Mouse (Mus musculus): ENCODE results near the gene Ift22. TPM values are rescaled to one million over a fixed set of nuclear protein-coding genes. Genes with fewer than 3 reads are reported as not detected.
A peak's percentile ranks its signal among the peaks of the same experiment; 100 is the strongest.

Ift22 gene
- polyA plus RNA-seq, 1 experiment from 2014 or later, result 45.9 TPM

GRCm38 (mm10) chr5:136872417-136872816 is 35.5 kb upstream of the Ift22 start:
- no peaks in the 10 kb centered on the region for H3K27me3 ChIP-seq (ENCODE audit: control insufficient read depth, insufficient read depth, low read length)
- no peak overlapping the region for H3K4me2 ChIP-seq (ENCODE audit: low read length)
- H3K9me3 ChIP-seq (ENCODE audit: control insufficient read depth, low read length), result no peaks in the 10 kb centered on the region
- no peaks in the 10 kb centered on the region for H3K36me3 ChIP-seq (ENCODE audit: control insufficient read depth, insufficient read depth, low read length)
- H3K4me3 ChIP-seq (ENCODE audit: control insufficient read depth in 1 of 2, insufficient read depth in 1 of 2, low read depth in 1 of 2, low read length in 2 of 2), result no peak overlapping the region
- no peaks in the 10 kb centered on the region; a peak in 1 of 4 replicates for H3K4me1 ChIP-seq (ENCODE audit: control insufficient read depth in 2 of 2, insufficient read depth in 2 of 2, low read length in 2 of 2)
- whole genome bisulfite sequencing, result 75% methylated on average over 8 of the region's 8 CpGs
- no peak for ATAC-seq (ENCODE audit: insufficient number of reproducible peaks, insufficient read depth, low FRiP score, low read depth)
- no peak overlapping the region for H3K27ac ChIP-seq (replicated peaks in 1 of 2; ENCODE audit: control insufficient read depth in 1 of 2, insufficient read depth in 1 of 2, low read depth in 2 of 2, low read length in 2 of 2)
- no peak overlapping the region for H3K9ac ChIP-seq (ENCODE audit: low read length)

- H3K4me2 ChIP-seq (ENCODE audit: low read length), result no peak overlapping the region
- H3K4me3 ChIP-seq (ENCODE audit: control insufficient read depth in 1 of 2, insufficient read depth in 1 of 2, low read depth in 1 of 2, low read length in 2 of 2), result no peak overlapping the region
- 49% methylated on average over 10 of the region's 10 CpGs for WGBS
- H3K9me3 ChIP-seq (ENCODE audit: control insufficient read depth, low read length), result no peaks in the 10 kb centered on the region
- H3K9ac ChIP-seq (ENCODE audit: low read length), result no peak overlapping the region
- no peaks in the 10 kb centered on the region; a peak in 1 of 4 replicates for H3K4me1 ChIP-seq (ENCODE audit: control insufficient read depth in 2 of 2, insufficient read depth in 2 of 2, low read length in 2 of 2)
- H3K36me3 ChIP-seq (ENCODE audit: control insufficient read depth, insufficient read depth, low read length), result no peaks in the 10 kb centered on the region
- ATAC-seq (ENCODE audit: insufficient number of reproducible peaks, insufficient read depth, low FRiP score, low read depth), result no peak
- H3K27me3 ChIP-seq (ENCODE audit: control insufficient read depth, insufficient read depth, low read length), result no peaks in the 10 kb centered on the region
- no peak overlapping the region for H3K27ac ChIP-seq (replicated peaks in 1 of 2; ENCODE audit: control insufficient read depth in 1 of 2, insufficient read depth in 1 of 2, low read depth in 2 of 2, low read length in 2 of 2)
Measured at GRCm38 (mm10) chr5:136874271-136874670, 33.7 kb upstream of the Ift22 start.

- H3K9me3 ChIP-seq (ENCODE audit: control insufficient read depth, low read length), result no peaks in the 10 kb centered on the region
- WGBS, result 74% methylated on average over 8 of the region's 8 CpGs
- no peak for ATAC-seq (ENCODE audit: insufficient number of reproducible peaks, insufficient read depth, low FRiP score, low read depth)
- H3K4me3 ChIP-seq (ENCODE audit: control insufficient read depth in 1 of 2, insufficient read depth in 1 of 2, low read depth in 1 of 2, low read length in 2 of 2), result no peak overlapping the region
- no peak overlapping the region for H3K9ac ChIP-seq (ENCODE audit: low read length)
- H3K36me3 ChIP-seq (ENCODE audit: control insufficient read depth, insufficient read depth, low read length), result no peaks in the 10 kb centered on the region
- peaks cover 0 to 8% of the 10 kb centered on the region in 2 experiments; a peak in 2 of 4 replicates for H3K4me1 ChIP-seq (ENCODE audit: control insufficient read depth in 2 of 2, insufficient read depth in 2 of 2, low read length in 2 of 2)
- peaks cover 31% of the 10 kb centered on the region for H3K27me3 ChIP-seq (ENCODE audit: control insufficient read depth, insufficient read depth, low read length)
- H3K4me2 ChIP-seq (ENCODE audit: low read length), result no peak overlapping the region
- no peak overlapping the region for H3K27ac ChIP-seq (replicated peaks in 1 of 2; ENCODE audit: control insufficient read depth in 1 of 2, insufficient read depth in 1 of 2, low read depth in 2 of 2, low read length in 2 of 2)
Measured at GRCm38 (mm10) chr5:136880101-136880500, 27.8 kb upstream of the Ift22 start.

GRCm38 (mm10) chr5:136881380-136882009 is 26.5 kb upstream of the Ift22 start:
- ATAC-seq (ENCODE audit: insufficient number of reproducible peaks, insufficient read depth, low FRiP score, low read depth), result no peak; the same call in 1 of the 2 replicates
- no peaks in the 10 kb centered on the region for H3K36me3 ChIP-seq (ENCODE audit: control insufficient read depth, insufficient read depth, low read length)
- no peaks in the 10 kb centered on the region for H3K9me3 ChIP-seq (ENCODE audit: control insufficient read depth, low read length)
- peak overlapping the region; percentile 82 for H3K4me2 ChIP-seq (ENCODE audit: low read length)
- peak overlapping the region; percentile 73 for H3K9ac ChIP-seq (ENCODE audit: low read length)
- H3K4me1 ChIP-seq (ENCODE audit: control insufficient read depth in 2 of 2, insufficient read depth in 2 of 2, low read length in 2 of 2), result peaks cover 0 to 8% of the 10 kb centered on the region in 2 experiments; a peak in 2 of 4 replicates
- H3K4me3 ChIP-seq (ENCODE audit: control insufficient read depth in 1 of 2, insufficient read depth in 1 of 2, low read depth in 1 of 2, low read length in 2 of 2), result peak overlapping the region; percentile 48 to 53
- WGBS, result 4% methylated on average over 36 of the region's 39 CpGs
- peaks cover 31% of the 10 kb centered on the region for H3K27me3 ChIP-seq (ENCODE audit: control insufficient read depth, insufficient read depth, low read length)
- no peak overlapping the region for H3K27ac ChIP-seq (replicated peaks in 1 of 2; ENCODE audit: control insufficient read depth in 1 of 2, insufficient read depth in 1 of 2, low read depth in 2 of 2, low read length in 2 of 2)

GRCm38 (mm10) chr5:136882055-136882787 is 25.7 kb upstream of the Ift22 start:
- no peak for ATAC-seq (ENCODE audit: insufficient number of reproducible peaks, insufficient read depth, low FRiP score, low read depth)
- no peaks in the 10 kb centered on the region for H3K36me3 ChIP-seq (ENCODE audit: control insufficient read depth, insufficient read depth, low read length)
- peak overlapping the region; percentile 73 for H3K9ac ChIP-seq (ENCODE audit: low read length)
- no peak overlapping the region for H3K27ac ChIP-seq (replicated peaks in 1 of 2; ENCODE audit: control insufficient read depth in 1 of 2, insufficient read depth in 1 of 2, low read depth in 2 of 2, low read length in 2 of 2)
- H3K4me1 ChIP-seq (ENCODE audit: control insufficient read depth in 2 of 2, insufficient read depth in 2 of 2, low read length in 2 of 2), result peaks cover 2 to 12% of the 10 kb centered on the region in 2 experiments; a peak in 3 of 4 replicates
- peak overlapping the region; percentile 48 to 53 for H3K4me3 ChIP-seq (ENCODE audit: control insufficient read depth in 1 of 2, insufficient read depth in 1 of 2, low read depth in 1 of 2, low read length in 2 of 2)
- H3K4me2 ChIP-seq (ENCODE audit: low read length), result peak overlapping the region; percentile 82
- under 1% methylated on average over 47 of the region's 47 CpGs for WGBS
- no peaks in the 10 kb centered on the region for H3K9me3 ChIP-seq (ENCODE audit: control insufficient read depth, low read length)
- H3K27me3 ChIP-seq (ENCODE audit: control insufficient read depth, insufficient read depth, low read length), result peaks cover 31% of the 10 kb centered on the region

GRCm38 (mm10) chr5:136882788-136883439 is 25.0 kb upstream of the Ift22 start, which contains the start of gene Col26a1:
Gene Col26a1, minus strand, starts transcription at chr5:136883209.
- Histone ChIP-seq H3K36me3 (ENCODE audit: control insufficient read depth, insufficient read depth, low read length) (no peaks in the 10 kb centered on the region), H3K27me3 (ENCODE audit: control insufficient read depth, insufficient read depth, low read length) (peaks cover 31% of the 10 kb centered on the region)
- ATAC-seq (ENCODE audit: insufficient number of reproducible peaks, insufficient read depth, low FRiP score, low read depth), result no peak

GRCm38 (mm10) chr5:136886957-136887356 is 21.0 kb upstream of the Ift22 start:
- Histone ChIP-seq H3K4me1 (ENCODE audit: control insufficient read depth in 2 of 2, insufficient read depth in 2 of 2, low read length in 2 of 2) (peaks cover 4 to 8% of the 10 kb centered on the region in 2 experiments; a peak in 3 of 4 replicates), H3K9ac (ENCODE audit: low read length) (no peak overlapping the region), H3K4me3 (ENCODE audit: control insufficient read depth in 1 of 2, insufficient read depth in 1 of 2, low read depth in 1 of 2, low read length in 2 of 2) (no peak overlapping the region), H3K27ac (replicated peaks in 1 of 2; ENCODE audit: control insufficient read depth in 1 of 2, insufficient read depth in 1 of 2, low read depth in 2 of 2, low read length in 2 of 2) (no peak overlapping the region), H3K9me3 (ENCODE audit: control insufficient read depth, low read length) (no peaks in the 10 kb centered on the region), H3K36me3 (ENCODE audit: control insufficient read depth, insufficient read depth, low read length) (no peaks in the 10 kb centered on the region), H3K4me2 (ENCODE audit: low read length) (no peak overlapping the region), H3K27me3 (ENCODE audit: control insufficient read depth, insufficient read depth, low read length) (peaks cover 28% of the 10 kb centered on the region)
- 34% methylated on average over 7 of the region's 7 CpGs for WGBS
- no peak for ATAC-seq (ENCODE audit: insufficient number of reproducible peaks, insufficient read depth, low FRiP score, low read depth)

More at GRCm38 (mm10) chr5:136882788-136883439, 25.0 kb upstream of the Ift22 start, which contains the start of gene Col26a1:
- no peaks in the 10 kb centered on the region for H3K9me3 ChIP-seq (ENCODE audit: control insufficient read depth, low read length)
- peak within 1 kb of the TSS; percentile 82 for H3K4me2 ChIP-seq (ENCODE audit: low read length)
- H3K27ac ChIP-seq (replicated peaks in 1 of 2; ENCODE audit: control insufficient read depth in 1 of 2, insufficient read depth in 1 of 2, low read depth in 2 of 2, low read length in 2 of 2), result no peak within 1 kb of the TSS
- 2% methylated on average over 41 of the region's 44 CpGs for WGBS
- peaks cover 2 to 13% of the 10 kb centered on the region in 2 experiments; a peak in 3 of 4 replicates for H3K4me1 ChIP-seq (ENCODE audit: control insufficient read depth in 2 of 2, insufficient read depth in 2 of 2, low read length in 2 of 2)
- H3K4me3 ChIP-seq (ENCODE audit: control insufficient read depth in 1 of 2, insufficient read depth in 1 of 2, low read depth in 1 of 2, low read length in 2 of 2), result peak within 1 kb of the TSS; percentile 48 to 53
- peak within 1 kb of the TSS; percentile 73 for H3K9ac ChIP-seq (ENCODE audit: low read length)

Data from heart, embryonic 14.5 days (tissue).